Mouse (Mus musculus) testis, adult 2 months (tissue): ENCODE data around the gene Lhpp.

ENCODE experiments used
- CTCF ChIP-seq: fragments of 200-500 bp; IDR thresholded peaks from 2 replicates; pipeline ENCODE4 v1.5.1; 2012; ENCODE audit warnings: low read depth, mild to moderate bottlenecking, inconsistent platforms, low read length, moderate library complexity; ENCODE audit not compliant: control insufficient read depth, insufficient read depth, insufficient replicate concordance
- POLR2A ChIP-seq: fragments of 200-500 bp; IDR thresholded peaks from 2 replicates; pipeline ENCODE4 v1.6.1; 2012; ENCODE audit warnings: low read depth, mild to moderate bottlenecking, inconsistent platforms, low read length, moderate library complexity; ENCODE audit not compliant: control insufficient read depth

- no peak for TF ChIP-seq POLR2A
- no peak for TF ChIP-seq CTCF
Observed at GRCm38 (mm10) chr7:132693561-132693960, 83.1 kb downstream of the Lhpp start.
